Comparison of ENCODE assay signal across 19 mouse cellular contexts in genomic region chr2:128092451-128092850, GRCm38 (mm10). TPM values are rescaled to one million over a fixed set of nuclear protein-coding genes. Genes with fewer than 3 reads are reported as not detected.
DNase-seq lines count a peak whose midpoint lies in the region; ATAC-seq and TF ChIP-seq lines count a peak whose summit lies in the region.
"Had no signal": no experiment of that assay in that cellular context is flagged by ENCODE, and none has a peak within 500 bp of the region (broad histone marks: within the 10 kb centered on the region; RNA-seq: fewer than 3 reads in every experiment).

No protein-coding gene starts in this region.

- no peak for TF ChIP-seq CTCF in kidney, adult 2 months (conservative IDR thresholded peaks at IDR 0.05; ENCODE audit: insufficient read depth, insufficient read length, low read depth, low read length)

- WGBS in kidney, adult 2 months = 74% methylated on average over 2 of the region's 2 CpGs
- 53% methylated on average over 2 of the region's 2 CpGs for WGBS in kidney, embryonic 16.5 days
- WGBS in midbrain, embryonic 12.5 days = 51% methylated on average over 2 of the region's 2 CpGs
- WGBS in midbrain, embryonic 16.5 days = 38% methylated on average over 2 of the region's 2 CpGs

- no peak overlapping the region for H3K4me3 ChIP-seq in kidney, adult 2 months (ENCODE audit: insufficient read depth, low read depth, low read length)
- no peak overlapping the region for H3K4me3 ChIP-seq in kidney, embryonic 16.5 days (ENCODE audit: low read length)
- H3K4me3 ChIP-seq in midbrain, embryonic 12.5 days = no peak overlapping the region
- no peak overlapping the region for H3K4me3 ChIP-seq in midbrain, embryonic 16.5 days (ENCODE audit: low read depth, low read length)
- H3K4me3 ChIP-seq: embryonic facial prominence, embryonic 12.5 days; forebrain, embryonic 12.5 days; heart, embryonic 12.5 days; hindbrain, embryonic 12.5 days had no signal

- no peaks in the 10 kb centered on the region for H3K9me3 ChIP-seq in kidney, embryonic 16.5 days (ENCODE audit: low read length)
- H3K9me3 ChIP-seq in midbrain, embryonic 12.5 days = no peaks in the 10 kb centered on the region
- H3K9me3 ChIP-seq in midbrain, embryonic 16.5 days (replicated peaks; ENCODE audit: control insufficient read depth, low read length, poor library complexity, severe bottlenecking) = no peaks in the 10 kb centered on the region
- H3K9me3 ChIP-seq: embryonic facial prominence, embryonic 12.5 days; forebrain, embryonic 12.5 days; heart, embryonic 12.5 days; hindbrain, embryonic 12.5 days had no signal

- H3K4me1 ChIP-seq in kidney, adult 2 months (ENCODE audit: control insufficient read depth, insufficient read depth, low read length) = peaks cover 23% of the 10 kb centered on the region
- H3K4me1 ChIP-seq in kidney, embryonic 16.5 days (ENCODE audit: insufficient read depth, low read length) = peaks cover 46% of the 10 kb centered on the region
- peaks cover 13% of the 10 kb centered on the region for H3K4me1 ChIP-seq in midbrain, embryonic 12.5 days
- no peaks in the 10 kb centered on the region for H3K4me1 ChIP-seq in midbrain, embryonic 16.5 days (ENCODE audit: control insufficient read depth, insufficient read depth, low read length)
- H3K4me1 ChIP-seq: embryonic facial prominence, embryonic 12.5 days had no signal

- H3K27ac ChIP-seq in kidney, adult 2 months (ENCODE audit: insufficient read depth, low read depth, low read length) = peak overlapping the region; percentile 37; the same call in 1 of the 2 replicates
- peak overlapping the region; percentile 75 for H3K27ac ChIP-seq in kidney, embryonic 16.5 days (ENCODE audit: low read length)
- H3K27ac ChIP-seq in midbrain, embryonic 12.5 days (replicated peaks) = peak overlapping the region; percentile 36; the same call in 1 of the 2 replicates
- no peak overlapping the region for H3K27ac ChIP-seq in midbrain, embryonic 16.5 days (ENCODE audit: low read length)
- H3K27ac ChIP-seq: embryonic facial prominence, embryonic 12.5 days; hindbrain, embryonic 12.5 days; hindbrain, postnatal 0 days had no signal

- no peaks in the 10 kb centered on the region for H3K27me3 ChIP-seq in kidney, adult 2 months (replicated peaks; ENCODE audit: control insufficient read depth, insufficient read depth, low read length)
- no peaks in the 10 kb centered on the region for H3K27me3 ChIP-seq in kidney, embryonic 16.5 days (ENCODE audit: insufficient read depth, low read length)
- H3K27me3 ChIP-seq in midbrain, embryonic 12.5 days = no peaks in the 10 kb centered on the region
- H3K27me3 ChIP-seq in midbrain, embryonic 16.5 days (ENCODE audit: control insufficient read depth, insufficient read depth, low read depth, low read length) = no peaks in the 10 kb centered on the region
- H3K27me3 ChIP-seq: embryonic facial prominence, embryonic 12.5 days; forebrain, embryonic 12.5 days; heart, embryonic 12.5 days; hindbrain, embryonic 12.5 days had no signal

- H3K36me3 ChIP-seq in kidney, adult 2 months (ENCODE audit: control insufficient read depth, insufficient read depth, low read length) = no peaks in the 10 kb centered on the region
- H3K36me3 ChIP-seq in kidney, embryonic 16.5 days (ENCODE audit: insufficient read depth, low read length) = no peaks in the 10 kb centered on the region
- H3K36me3 ChIP-seq in midbrain, embryonic 12.5 days = no peaks in the 10 kb centered on the region
- no peaks in the 10 kb centered on the region for H3K36me3 ChIP-seq in midbrain, embryonic 16.5 days (ENCODE audit: control insufficient read depth, insufficient read depth, low read length)
- H3K36me3 ChIP-seq: embryonic facial prominence, embryonic 12.5 days; forebrain, embryonic 12.5 days; heart, embryonic 12.5 days; hindbrain, embryonic 12.5 days had no signal

- no peak for TF ChIP-seq POLR2A in kidney, adult 2 months (IDR thresholded peaks at IDR 0.05; ENCODE audit: low read depth, low read length)

- H3K9ac ChIP-seq in kidney, embryonic 16.5 days (replicated peaks; ENCODE audit: low read length) = no peak overlapping the region
- H3K9ac ChIP-seq in midbrain, embryonic 12.5 days (replicated peaks) = no peak overlapping the region
- H3K9ac ChIP-seq in midbrain, embryonic 16.5 days (ENCODE audit: low read depth, low read length) = no peak overlapping the region
- H3K9ac ChIP-seq: embryonic facial prominence, embryonic 12.5 days; forebrain, embryonic 12.5 days; forebrain, postnatal 0 days; heart, embryonic 12.5 days; hindbrain, embryonic 12.5 days had no signal

- ATAC-seq in kidney, embryonic 16.5 days (ENCODE audit: low FRiP score, low TSS enrichment) = no peak
- ATAC-seq in midbrain, embryonic 12.5 days (ENCODE audit: low FRiP score, low read depth) = no peak
- no peak for ATAC-seq in midbrain, embryonic 16.5 days
- ATAC-seq: forebrain, postnatal 0 days had no signal

- no peak overlapping the region for H3K4me2 ChIP-seq in kidney, embryonic 16.5 days (replicated peaks; ENCODE audit: low read depth, low read length)
- no peak overlapping the region for H3K4me2 ChIP-seq in midbrain, embryonic 12.5 days (replicated peaks)
- no peak overlapping the region for H3K4me2 ChIP-seq in midbrain, embryonic 16.5 days (ENCODE audit: low read length)
- H3K4me2 ChIP-seq: embryonic facial prominence, embryonic 12.5 days; forebrain, embryonic 12.5 days; heart, embryonic 12.5 days; hindbrain, embryonic 12.5 days had no signal

- DNase-seq in kidney, adult 2 months = peak; percentile 19
- DNase-seq in kidney, postnatal 36 days = no peak
- no peak for DNase-seq in kidney, adult 11 months
- DNase-seq in urinary bladder, postnatal 14 days (ENCODE audit: low spot score) = no peak
- DNase-seq: adrenal gland, postnatal 10 days; cerebellum, adult 11 months; cerebellum, adult 8-10 months; cerebellum, postnatal 14 days; forebrain, postnatal 0 days; gastrocnemius, postnatal 14 days; heart, postnatal 36 days had no signal

RNA-seq across cellular contexts. Expression of gene Bcl2l11, which starts 33.4 kb away (rescaled TPM):
- 7.1 and 7.8 TPM in 2 replicates for polyA plus RNA-seq in kidney, adult 2 months (2012; rRNA removed)
- 25.6 and 28.2 TPM in 2 replicates for polyA plus RNA-seq in kidney, embryonic 16.5 days (2015; fragmentation: Nextera tagmentation; extraction: Ambion mirVana)
- polyA plus RNA-seq in midbrain, embryonic 12.5 days (2016; fragmentation: Nextera tagmentation; extraction: Ambion mirVana) = 21.6 and 24.7 TPM in 2 replicates
- 7.4 and 9.4 TPM in 2 replicates for polyA plus RNA-seq in midbrain, embryonic 16.5 days (2015; fragmentation: Nextera tagmentation; extraction: Ambion mirVana)
